Mouse (Mus musculus): Measurements from ENCODE around the gene Sbf1.

Gene Sbf1

DNA sequence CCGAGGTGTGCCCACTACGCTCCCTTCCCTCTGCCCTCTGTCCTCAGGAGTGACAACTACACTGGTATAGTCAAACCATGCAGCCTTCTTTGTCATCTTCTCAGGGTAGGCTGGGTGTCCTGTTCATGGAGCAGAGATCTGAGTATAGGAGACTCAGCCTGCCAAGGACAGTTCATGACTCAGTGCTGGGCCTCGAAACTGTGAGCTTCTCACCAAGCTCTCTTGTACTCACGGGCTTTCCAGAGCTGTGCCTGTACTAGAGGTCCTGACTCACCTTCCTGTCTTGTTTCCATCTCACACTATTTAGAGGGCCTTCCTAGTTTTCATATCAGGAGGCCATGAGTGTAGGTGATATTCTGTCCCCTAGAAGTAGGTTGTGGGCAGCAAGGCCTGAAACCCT, 37.7 kb downstream of the Sbf1 start:
- DNase-seq: no peak

DNA sequence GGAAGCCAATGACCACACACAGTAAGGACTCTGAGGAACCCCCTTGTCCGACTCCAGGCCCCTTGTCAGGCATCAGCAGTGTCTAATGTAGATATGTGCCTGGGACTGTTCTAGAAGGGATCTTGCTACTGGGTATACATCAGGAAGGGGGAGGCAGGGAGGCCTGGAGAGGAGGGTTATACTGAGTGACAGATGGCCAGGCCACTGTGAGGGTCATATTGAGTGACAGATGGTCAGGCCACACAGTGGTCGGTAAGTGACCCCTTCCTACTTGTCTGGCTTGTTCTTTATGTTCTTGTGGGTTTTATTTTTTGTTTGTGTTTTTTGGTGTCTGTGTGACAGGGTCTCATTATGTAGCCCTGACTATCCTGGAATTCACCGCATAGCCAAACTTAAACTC, 39.6 kb downstream of the Sbf1 start:
- DNase-seq: no peak

DNA sequence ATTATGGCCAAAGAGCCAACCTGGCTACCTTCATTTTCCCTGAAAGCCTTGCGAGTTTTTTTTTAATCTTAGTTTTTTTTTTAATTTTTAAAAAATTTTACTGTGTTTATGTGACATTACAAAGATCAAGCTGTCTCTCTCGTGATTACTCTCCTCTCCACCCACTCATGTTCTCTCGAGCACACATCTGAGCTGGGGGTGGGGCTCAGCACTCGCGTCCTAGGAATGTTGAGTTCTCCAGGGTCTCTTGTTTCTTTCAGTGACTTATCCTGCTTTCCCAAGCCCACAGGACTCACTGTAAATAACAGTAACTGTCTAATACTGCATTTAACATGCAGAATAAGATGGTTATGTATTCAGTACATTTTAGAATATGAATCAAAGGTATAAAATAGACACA, 50.6 kb downstream of the Sbf1 start:
- DNase-seq: no peak

DNA sequence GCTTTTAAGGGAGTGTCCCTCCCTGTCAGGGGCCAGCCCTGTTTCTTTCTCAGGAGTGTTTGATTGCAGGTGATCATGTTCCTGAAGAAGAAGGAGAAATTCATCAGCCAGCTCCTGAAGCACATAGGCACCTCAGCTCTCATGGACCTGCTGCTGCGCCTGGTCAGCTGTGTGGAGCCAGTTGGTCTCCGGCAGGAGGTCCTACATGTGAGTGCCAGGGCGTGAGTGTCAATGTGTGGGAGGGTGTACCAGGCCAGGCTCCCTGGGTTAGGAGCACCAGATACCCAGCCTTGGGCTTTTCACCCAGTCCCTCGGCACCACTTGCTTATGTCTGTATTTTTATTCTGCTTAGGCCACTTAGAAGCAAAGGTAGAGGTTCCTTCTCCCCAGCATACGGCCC, 56.1 kb downstream of the Sbf1 start:
- DNase-seq: no peak

DNA sequence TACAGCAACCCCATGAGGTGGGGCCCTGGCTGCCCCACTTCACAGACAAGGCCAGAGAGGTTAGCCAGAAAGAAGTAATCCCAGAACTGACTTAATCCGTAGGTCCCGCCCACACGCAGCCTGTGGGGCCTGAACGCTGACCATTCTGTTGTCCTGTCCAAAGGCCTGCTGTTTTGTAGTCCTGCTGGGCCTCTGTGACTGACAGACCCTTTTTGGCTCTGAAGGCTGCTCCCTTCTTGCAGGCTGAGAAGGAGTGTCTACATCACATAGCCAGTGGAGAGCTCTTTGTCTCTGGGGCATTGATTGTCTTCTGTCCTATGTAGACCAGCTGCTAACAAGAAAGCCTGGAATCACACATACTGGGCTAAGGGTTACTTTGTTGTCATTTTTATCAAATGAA, 59.8 kb downstream of the Sbf1 start:
- no peak for DNase-seq

DNA sequence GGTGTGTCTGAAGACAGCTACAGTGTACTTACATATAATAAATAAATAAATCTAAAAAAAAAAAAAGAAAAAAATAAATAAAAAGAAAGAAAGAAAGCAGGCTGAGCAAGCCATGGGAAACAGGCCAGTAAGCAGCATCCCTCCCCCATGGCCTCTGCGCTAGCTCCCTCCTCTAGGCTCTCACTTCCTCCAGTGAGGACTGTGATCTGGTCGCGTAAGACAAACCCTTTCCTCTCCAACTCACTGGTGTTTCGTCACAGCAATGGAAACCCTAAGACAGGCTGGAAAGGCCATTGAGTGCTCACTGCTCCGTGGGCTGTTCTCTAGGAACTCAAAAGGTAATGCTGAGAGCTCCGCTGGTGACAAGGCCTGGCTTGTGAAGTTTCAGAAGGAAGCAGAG, 66.0 kb downstream of the Sbf1 start:
- no peak for DNase-seq

DNA sequence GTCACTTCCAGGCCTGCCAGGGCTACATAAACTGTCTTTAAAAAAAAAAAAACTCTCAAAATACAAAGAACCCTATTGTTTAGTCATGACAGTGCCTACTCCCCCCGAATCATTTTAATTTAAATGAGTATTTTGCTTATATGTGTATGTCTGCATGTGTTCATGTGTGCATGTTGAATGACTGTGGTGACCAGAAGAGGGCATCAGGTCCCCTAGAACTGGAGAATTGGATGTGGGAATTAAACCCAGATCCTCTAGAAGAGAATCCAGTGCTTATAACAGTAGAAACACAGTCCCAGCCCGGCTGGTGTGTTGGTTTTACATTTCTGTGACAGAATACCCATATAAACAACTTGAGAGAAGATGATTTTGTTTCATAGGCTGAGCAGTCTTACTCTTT, 74.1 kb downstream of the Sbf1 start:
- no peak for DNase-seq

DNA sequence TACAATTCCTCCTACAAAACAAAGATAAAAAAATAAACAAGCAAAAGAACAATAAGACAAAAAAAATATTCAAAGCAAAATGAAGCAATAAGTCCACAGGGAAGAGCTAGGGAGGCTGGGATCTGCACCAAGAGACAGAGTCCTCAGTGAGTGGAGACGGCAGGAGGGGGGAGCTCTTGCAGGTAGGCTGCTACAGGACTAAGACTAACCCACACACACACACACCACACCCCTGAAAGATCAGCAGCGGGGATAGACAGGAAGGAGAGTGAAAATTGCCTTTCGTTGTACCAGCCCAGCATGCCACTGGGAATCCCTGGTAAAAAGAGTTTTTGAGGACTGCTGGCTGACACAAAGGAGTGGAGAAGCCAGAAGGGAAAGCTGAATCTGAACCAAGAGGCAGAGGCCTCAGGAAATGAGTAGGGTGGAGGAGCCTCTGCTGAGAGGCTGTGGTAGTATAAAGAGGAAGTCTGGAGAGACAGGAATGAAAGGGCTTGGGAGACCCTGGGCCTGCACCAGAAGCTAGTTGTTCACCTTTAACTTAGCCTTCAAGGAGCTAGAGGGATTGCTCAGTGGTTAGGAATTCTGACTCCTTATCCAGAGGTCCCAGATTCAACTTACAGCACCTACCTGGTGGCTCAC, 75.2 kb downstream of the Sbf1 start:
- no peak for DNase-seq
